Mouse (Mus musculus): ENCODE data around the gene Padi2. TPM values are rescaled to one million over a fixed set of nuclear protein-coding genes. Genes with fewer than 3 reads are reported as not detected.

Gene Padi2
- polyA plus RNA-seq, 1 experiment: 25.2 TPM

DNA sequence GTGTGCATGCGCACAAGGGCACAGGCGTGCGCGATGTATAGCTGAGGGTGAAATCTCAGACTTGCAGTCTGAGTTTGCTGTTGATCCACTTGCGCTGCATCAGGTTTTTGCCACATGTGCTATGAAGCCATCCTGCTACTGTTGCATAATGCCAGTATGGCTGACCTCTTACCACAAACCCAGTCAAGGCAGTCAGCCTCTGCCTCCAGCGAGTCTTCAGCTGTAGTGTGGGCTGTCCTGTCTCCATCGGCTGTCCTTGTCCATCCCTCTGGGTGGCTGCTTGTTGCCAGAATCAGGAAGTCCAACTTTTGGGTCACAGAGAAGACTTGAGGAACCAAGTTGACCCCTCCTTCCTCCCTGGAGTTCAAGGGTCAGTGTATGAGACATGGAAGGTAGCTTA is 69.2 kb downstream of the Padi2 start:
- no peaks in the 10 kb centered on the region for H3K27me3 ChIP-seq (ENCODE audit: control insufficient read depth, insufficient read depth, low read length)
- no peaks in the 10 kb centered on the region for H3K4me1 ChIP-seq (ENCODE audit: control insufficient read depth, insufficient read depth, low read length)
- H3K27ac ChIP-seq (ENCODE audit: insufficient read depth, low read length): no peak overlapping the region
- WGBS: 91% methylated on average over 7 of the region's 7 CpGs
- H3K4me3 ChIP-seq (replicated peaks; ENCODE audit: insufficient read depth, low read depth, low read length): no peak overlapping the region
- TF ChIP-seq CTCF (IDR thresholded peaks at IDR 0.05; ENCODE audit: borderline replicate concordance, insufficient read depth, low read depth, low read length) (no peak), POLR2A (IDR thresholded peaks at IDR 0.05; ENCODE audit: borderline replicate concordance, insufficient read depth, low read length) (no peak)
- DNase-seq: no peak

DNA sequence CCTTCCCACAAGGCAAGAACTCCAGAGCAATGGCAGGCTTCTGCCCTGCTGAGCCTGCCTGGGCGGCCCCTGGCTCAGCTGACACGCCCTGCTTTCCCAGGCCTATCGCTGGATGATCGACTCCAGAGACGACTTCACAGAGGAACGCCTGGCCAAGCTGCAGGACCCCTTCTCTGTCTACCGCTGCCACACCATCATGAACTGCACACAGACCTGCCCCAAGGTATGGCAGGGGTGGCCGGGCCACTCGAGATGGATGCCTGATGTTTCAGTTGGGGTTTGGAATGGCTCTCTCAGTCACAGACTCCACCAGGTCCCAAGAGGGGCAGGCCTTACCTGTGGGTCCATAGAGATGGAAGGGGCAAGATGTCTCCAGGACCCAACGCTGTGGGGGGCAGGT is 71.1 kb downstream of the Padi2 start:
- Histone ChIP-seq H3K4me3 (replicated peaks; ENCODE audit: insufficient read depth, low read depth, low read length) (no peak overlapping the region), H3K27me3 (ENCODE audit: control insufficient read depth, insufficient read depth, low read length) (no peaks in the 10 kb centered on the region), H3K4me1 (ENCODE audit: control insufficient read depth, insufficient read depth, low read length) (no peaks in the 10 kb centered on the region), H3K27ac (ENCODE audit: insufficient read depth, low read length) (no peak overlapping the region)
- TF ChIP-seq POLR2A (IDR thresholded peaks at IDR 0.05; ENCODE audit: borderline replicate concordance, insufficient read depth, low read length) (no peak), CTCF (IDR thresholded peaks at IDR 0.05; ENCODE audit: borderline replicate concordance, insufficient read depth, low read depth, low read length) (no peak)
- 84% methylated on average over 10 of the region's 10 CpGs for WGBS
- DNase-seq: no peak

DNA sequence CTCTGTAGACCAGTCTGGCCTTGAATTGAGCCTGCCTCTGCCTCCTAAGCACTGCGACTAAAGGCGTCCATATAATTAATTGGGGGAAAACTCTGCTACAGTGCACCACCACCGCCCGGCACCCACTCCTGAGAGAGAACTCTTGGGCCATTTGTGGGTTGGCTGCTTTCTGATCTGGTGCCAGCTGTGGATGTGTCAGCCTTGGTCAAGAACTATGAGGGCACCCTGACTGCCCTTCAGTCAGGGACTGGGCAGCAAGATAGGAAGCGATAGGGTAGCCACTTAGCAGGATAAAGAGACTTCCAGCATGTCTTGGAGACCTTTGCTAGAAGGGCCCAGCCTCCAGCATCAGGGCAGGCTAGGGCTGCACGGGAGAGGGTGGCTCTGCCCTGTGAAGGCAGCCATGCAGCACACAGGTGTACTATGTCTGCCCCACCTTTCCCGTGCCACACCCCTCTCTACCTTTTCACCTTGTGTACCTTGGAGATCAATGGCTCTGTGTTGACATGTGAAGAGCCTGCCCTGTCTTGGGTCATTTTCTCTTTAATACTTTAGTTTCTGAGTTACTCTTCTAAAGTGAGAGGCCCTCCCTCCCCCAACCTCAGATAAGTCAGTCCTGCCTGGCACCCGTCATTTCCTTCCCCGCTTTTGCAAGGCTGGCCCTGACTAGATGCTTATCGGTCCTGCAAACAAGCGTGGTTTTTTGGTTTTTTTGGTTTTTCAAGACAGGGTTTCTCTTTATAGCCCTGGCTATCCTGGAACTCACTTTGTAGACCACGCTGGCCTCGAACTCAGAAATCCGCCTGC is 71.9 kb downstream of the Padi2 start:
- no peak overlapping the region for H3K27ac ChIP-seq (ENCODE audit: insufficient read depth, low read length)
- 93% methylated on average over 14 of the region's 14 CpGs for WGBS
- TF ChIP-seq POLR2A (IDR thresholded peaks at IDR 0.05; ENCODE audit: borderline replicate concordance, insufficient read depth, low read length): no peak
- TF ChIP-seq CTCF (IDR thresholded peaks at IDR 0.05; ENCODE audit: borderline replicate concordance, insufficient read depth, low read depth, low read length): no peak
- H3K4me1 ChIP-seq (ENCODE audit: control insufficient read depth, insufficient read depth, low read length): no peaks in the 10 kb centered on the region
- H3K27me3 ChIP-seq (ENCODE audit: control insufficient read depth, insufficient read depth, low read length): no peaks in the 10 kb centered on the region
- no peak for DNase-seq
- H3K4me3 ChIP-seq (replicated peaks; ENCODE audit: insufficient read depth, low read depth, low read length): no peak overlapping the region

DNA sequence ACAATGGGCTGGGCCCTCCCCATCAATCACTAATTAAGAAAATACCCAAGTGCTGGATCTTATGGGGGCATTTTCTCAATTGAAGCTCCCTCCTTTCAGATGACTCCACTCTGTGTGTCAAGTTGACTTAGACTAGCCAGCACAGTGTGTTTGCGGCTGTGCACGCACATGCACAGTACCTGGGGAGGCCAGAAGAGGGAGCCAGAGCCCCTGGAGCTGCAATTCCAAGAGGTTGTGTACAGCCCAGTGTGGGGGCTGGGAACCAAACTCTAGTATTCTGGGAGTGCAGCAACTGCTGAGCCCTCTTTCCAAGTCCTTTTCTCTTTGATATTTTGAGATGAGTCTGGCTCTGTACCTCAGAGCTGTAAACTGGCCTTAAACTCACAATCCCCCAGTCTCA is 75.5 kb downstream of the Padi2 start:
- Histone ChIP-seq H3K27ac (ENCODE audit: insufficient read depth, low read length) (no peak overlapping the region), H3K4me1 (ENCODE audit: control insufficient read depth, insufficient read depth, low read length) (peaks cover 3% of the 10 kb centered on the region; the same call in 1 of the 2 replicates), H3K4me3 (replicated peaks; ENCODE audit: insufficient read depth, low read depth, low read length) (no peak overlapping the region), H3K27me3 (ENCODE audit: control insufficient read depth, insufficient read depth, low read length) (no peaks in the 10 kb centered on the region)
- no peak for DNase-seq
- 94% methylated on average over 2 of the region's 2 CpGs for WGBS
- TF ChIP-seq CTCF (IDR thresholded peaks at IDR 0.05; ENCODE audit: borderline replicate concordance, insufficient read depth, low read depth, low read length): peak; percentile 31; the same call in 1 of the 2 replicates
- no peak for TF ChIP-seq POLR2A (IDR thresholded peaks at IDR 0.05; ENCODE audit: borderline replicate concordance, insufficient read depth, low read length)

DNA sequence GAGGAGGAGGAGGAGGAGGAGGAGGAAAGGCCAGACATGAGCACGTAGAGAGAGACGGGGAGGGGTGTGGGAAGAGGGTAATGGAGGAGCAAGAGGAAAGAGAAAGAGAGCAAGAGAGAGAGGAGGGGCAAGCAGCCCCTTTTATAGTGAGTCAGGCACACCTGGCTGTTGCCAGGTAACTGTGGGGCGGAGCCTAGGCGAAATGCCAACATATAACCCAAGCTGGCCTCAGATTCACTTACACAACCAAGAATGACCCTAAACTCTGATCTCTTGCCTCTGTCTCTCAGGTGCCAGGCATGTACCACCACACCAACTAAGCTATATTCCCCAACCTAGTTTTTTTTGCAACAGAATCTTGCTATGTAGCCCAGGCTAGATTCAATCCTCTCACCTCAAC is 76.7 kb downstream of the Padi2 start:
- H3K27me3 ChIP-seq (ENCODE audit: control insufficient read depth, insufficient read depth, low read length): no peaks in the 10 kb centered on the region
- no peak overlapping the region for H3K27ac ChIP-seq (ENCODE audit: insufficient read depth, low read length)
- no peak overlapping the region for H3K4me3 ChIP-seq (replicated peaks; ENCODE audit: insufficient read depth, low read depth, low read length)
- 52% methylated on average over 4 of the region's 4 CpGs for WGBS
- no peak for DNase-seq
- TF ChIP-seq CTCF (IDR thresholded peaks at IDR 0.05; ENCODE audit: borderline replicate concordance, insufficient read depth, low read depth, low read length) (no peak), POLR2A (IDR thresholded peaks at IDR 0.05; ENCODE audit: borderline replicate concordance, insufficient read depth, low read length) (no peak)
- peaks cover 3% of the 10 kb centered on the region; the same call in 1 of the 2 replicates for H3K4me1 ChIP-seq (ENCODE audit: control insufficient read depth, insufficient read depth, low read length)

DNA sequence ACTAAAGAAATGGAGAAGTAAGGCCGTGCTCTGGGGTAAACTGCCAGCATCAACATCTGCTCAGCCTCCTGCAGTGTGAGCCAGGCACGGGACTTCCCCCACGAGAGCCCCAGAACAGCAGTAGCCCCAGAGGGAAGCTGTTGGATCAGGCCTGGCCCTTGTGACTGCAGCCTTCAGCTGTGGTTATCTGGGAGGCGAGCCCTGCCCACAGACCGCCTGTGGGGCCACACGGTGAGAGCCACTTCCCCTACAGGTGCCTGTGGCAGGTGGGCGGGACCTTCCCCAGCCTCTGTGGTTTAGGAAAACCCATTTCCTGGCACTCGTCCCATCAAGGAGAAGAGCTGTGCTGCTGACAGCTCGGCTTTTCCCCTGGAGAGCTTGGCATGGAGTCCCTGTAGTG is 77.3 kb downstream of the Padi2 start:
- TF ChIP-seq CTCF (IDR thresholded peaks at IDR 0.05; ENCODE audit: borderline replicate concordance, insufficient read depth, low read depth, low read length) (no peak), POLR2A (IDR thresholded peaks at IDR 0.05; ENCODE audit: borderline replicate concordance, insufficient read depth, low read length) (no peak)
- Histone ChIP-seq H3K4me1 (ENCODE audit: control insufficient read depth, insufficient read depth, low read length) (peaks cover 4% of the 10 kb centered on the region; the same call in 1 of the 2 replicates), H3K27ac (ENCODE audit: insufficient read depth, low read length) (no peak overlapping the region), H3K4me3 (replicated peaks; ENCODE audit: insufficient read depth, low read depth, low read length) (no peak overlapping the region), H3K27me3 (ENCODE audit: control insufficient read depth, insufficient read depth, low read length) (no peaks in the 10 kb centered on the region)
- DNase-seq: no peak
- WGBS: 13% methylated on average over 9 of the region's 9 CpGs

DNA sequence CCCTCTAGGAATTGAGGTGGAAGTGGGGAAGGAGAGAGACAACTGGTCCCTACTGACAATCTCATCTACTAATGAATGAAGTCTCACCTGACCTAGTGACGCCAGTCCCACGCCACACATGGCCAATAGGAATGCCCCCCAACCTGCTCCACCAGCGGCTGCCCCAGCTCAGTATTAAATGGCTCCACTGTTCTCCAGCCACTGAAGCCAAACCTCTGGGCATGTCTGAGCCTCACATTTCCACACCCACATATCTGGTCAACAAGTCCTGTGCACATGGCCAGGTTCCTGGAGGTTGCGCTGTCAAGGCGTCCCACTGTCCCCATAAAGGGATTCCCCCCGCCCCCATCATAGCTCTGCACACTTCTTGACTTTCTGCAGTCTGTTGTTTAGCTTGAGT is 78.4 kb downstream of the Padi2 start:
- TF ChIP-seq POLR2A (IDR thresholded peaks at IDR 0.05; ENCODE audit: borderline replicate concordance, insufficient read depth, low read length) (no peak), CTCF (IDR thresholded peaks at IDR 0.05; ENCODE audit: borderline replicate concordance, insufficient read depth, low read depth, low read length) (no peak)
- Histone ChIP-seq H3K4me3 (replicated peaks; ENCODE audit: insufficient read depth, low read depth, low read length) (no peak overlapping the region), H3K27me3 (ENCODE audit: control insufficient read depth, insufficient read depth, low read length) (no peaks in the 10 kb centered on the region), H3K27ac (ENCODE audit: insufficient read depth, low read length) (no peak overlapping the region), H3K4me1 (ENCODE audit: control insufficient read depth, insufficient read depth, low read length) (peaks cover 9% of the 10 kb centered on the region)
- DNase-seq: no peak
- WGBS: 88% methylated on average over 6 of the region's 6 CpGs

Measured in cerebellum, adult 2 months (tissue).